Mouse (Mus musculus): ENCODE results near the gene Fuca1. TPM values are rescaled to one million over a fixed set of nuclear protein-coding genes. Genes with fewer than 3 reads are reported as not detected.

The Fuca1 gene
- 9.2 and 15.2 TPM in 2 replicates for total RNA-seq (2015; ENCODE audit: low replicate concordance)
- total RNA-seq (2017; ENCODE audit: low replicate concordance): 29.4 and 31.6 TPM in 2 replicates

- ATAC-seq (replicated peaks; ENCODE audit: low FRiP score, poor library complexity, severe bottlenecking): peak; percentile 94
These were observed at the start of gene Fuca1 for GRCm38 (mm10) chr4:135920304-135921241. TSS of gene Fuca1 (plus strand) at chr4:135920735.

GRCm38 (mm10) chr4:135872015-135872414 is 48.5 kb upstream of the Fuca1 start:
- no peak for ATAC-seq (replicated peaks; ENCODE audit: low FRiP score, poor library complexity, severe bottlenecking)

- peak; percentile 4; the same call in 1 of the 2 replicates for ATAC-seq (replicated peaks; ENCODE audit: low FRiP score, poor library complexity, severe bottlenecking)
These were observed 47.7 kb upstream of the Fuca1 start for GRCm38 (mm10) chr4:135872589-135873391.

GRCm38 (mm10) chr4:135873526-135874202 is 46.9 kb upstream of the Fuca1 start, which contains the start of gene Pnrc2:
TSS of gene Pnrc2 (minus strand) at chr4:135873850.
- peak; percentile 88 for ATAC-seq (replicated peaks; ENCODE audit: low FRiP score, poor library complexity, severe bottlenecking)

GRCm38 (mm10) chr4:135874564-135875535 is 45.7 kb upstream of the Fuca1 start:
- ATAC-seq (replicated peaks; ENCODE audit: low FRiP score, poor library complexity, severe bottlenecking): no peak

GRCm38 (mm10) chr4:135875546-135875945 is 45.0 kb upstream of the Fuca1 start:
- ATAC-seq (replicated peaks; ENCODE audit: low FRiP score, poor library complexity, severe bottlenecking): no peak

GRCm38 (mm10) chr4:135875991-135876582 is 44.4 kb upstream of the Fuca1 start:
- ATAC-seq (replicated peaks; ENCODE audit: low FRiP score, poor library complexity, severe bottlenecking): 0 out of 2 replicates have a peak, but pooled peaks have one; percentile 8

- peak; percentile 18; the same call in 1 of the 2 replicates for ATAC-seq (replicated peaks; ENCODE audit: low FRiP score, poor library complexity, severe bottlenecking)
These were observed 43.9 kb upstream of the Fuca1 start for GRCm38 (mm10) chr4:135876583-135877020.

- ATAC-seq (replicated peaks; ENCODE audit: low FRiP score, poor library complexity, severe bottlenecking): no peak
These were observed 42.8 kb upstream of the Fuca1 start for GRCm38 (mm10) chr4:135877742-135878141.

GRCm38 (mm10) chr4:135879021-135879420 is 41.5 kb upstream of the Fuca1 start:
- no peak for ATAC-seq (replicated peaks; ENCODE audit: low FRiP score, poor library complexity, severe bottlenecking)

- no peak for ATAC-seq (replicated peaks; ENCODE audit: low FRiP score, poor library complexity, severe bottlenecking)
These were observed 40.5 kb upstream of the Fuca1 start for GRCm38 (mm10) chr4:135880018-135880417.

GRCm38 (mm10) chr4:135880576-135880975 is 40.0 kb upstream of the Fuca1 start:
- ATAC-seq (replicated peaks; ENCODE audit: low FRiP score, poor library complexity, severe bottlenecking): no peak

GRCm38 (mm10) chr4:135882023-135882422 is 38.5 kb upstream of the Fuca1 start:
- no peak for ATAC-seq (replicated peaks; ENCODE audit: low FRiP score, poor library complexity, severe bottlenecking)

GRCm38 (mm10) chr4:135883401-135883851 is 37.1 kb upstream of the Fuca1 start:
- ATAC-seq (replicated peaks; ENCODE audit: low FRiP score, poor library complexity, severe bottlenecking): no peak

- no peak for ATAC-seq (replicated peaks; ENCODE audit: low FRiP score, poor library complexity, severe bottlenecking)
These were observed 36.5 kb upstream of the Fuca1 start for GRCm38 (mm10) chr4:135883881-135884516.

GRCm38 (mm10) chr4:135884531-135884930 is 36.0 kb upstream of the Fuca1 start:
- ATAC-seq (replicated peaks; ENCODE audit: low FRiP score, poor library complexity, severe bottlenecking): no peak

GRCm38 (mm10) chr4:135885676-135886075 is 34.9 kb upstream of the Fuca1 start:
- no peak for ATAC-seq (replicated peaks; ENCODE audit: low FRiP score, poor library complexity, severe bottlenecking)

GRCm38 (mm10) chr4:135886184-135886583 is 34.4 kb upstream of the Fuca1 start:
- no peak for ATAC-seq (replicated peaks; ENCODE audit: low FRiP score, poor library complexity, severe bottlenecking)

Measured in erythroblast, adult 5-6 weeks (primary cell).